In the genomic region with DNA sequence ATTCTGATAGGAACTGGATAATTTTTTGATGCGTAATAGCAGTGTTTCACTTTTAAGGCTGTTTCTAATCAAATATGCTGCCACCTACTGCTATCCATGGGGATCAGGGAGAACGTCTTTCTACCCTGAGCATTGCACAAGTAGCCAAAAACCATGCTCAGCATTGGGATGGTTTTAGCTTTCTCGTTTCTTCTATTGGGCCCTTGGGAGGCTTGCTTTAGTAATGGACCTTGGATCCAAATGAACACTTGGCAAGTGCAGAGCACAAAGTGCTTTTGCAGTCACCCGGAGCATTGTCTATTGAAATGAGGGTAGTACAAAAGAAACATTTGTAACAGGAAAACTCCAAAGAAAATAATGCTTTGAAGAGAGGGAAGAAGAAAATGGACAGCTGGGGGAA, we compare ENCODE assay signal across 13 mouse cellular contexts.
DNase-seq lines count a peak whose midpoint lies in the region; ATAC-seq and TF ChIP-seq lines count a peak whose summit lies in the region.
"Had no signal": no experiment of that assay in that cellular context is flagged by ENCODE, and none has a peak within 500 bp of the region (broad histone marks: within the 10 kb centered on the region; RNA-seq: fewer than 3 reads in every experiment).

No protein-coding gene starts in this region.

- H3K27me3 ChIP-seq in embryonic facial prominence, embryonic 14.5 days (replicated peaks; ENCODE audit: control insufficient read depth, insufficient read depth, low read length): no peaks in the 10 kb centered on the region
- H3K27me3 ChIP-seq in embryonic facial prominence, embryonic 10.5 days (replicated peaks; ENCODE audit: low read depth, poor library complexity, severe bottlenecking): no peaks in the 10 kb centered on the region
- H3K27me3 ChIP-seq in hindbrain, postnatal 0 days (ENCODE audit: insufficient read depth, low read length): no peaks in the 10 kb centered on the region
- H3K27me3 ChIP-seq in hindbrain, embryonic 13.5 days: no peaks in the 10 kb centered on the region
- H3K27me3 ChIP-seq in neural tube, embryonic 13.5 days: no peaks in the 10 kb centered on the region
- no peaks in the 10 kb centered on the region for H3K27me3 ChIP-seq in stomach, postnatal 0 days (ENCODE audit: control insufficient read depth, insufficient read depth, low read length)
- H3K27me3 ChIP-seq: midbrain, embryonic 12.5 days had no signal

- TF ChIP-seq EP300 in stomach, postnatal 0 days (optimal IDR thresholded peaks at IDR 0.05): no peak

- WGBS in embryonic facial prominence, embryonic 14.5 days: 49% methylated on average over 4 of the region's 4 CpGs
- WGBS in embryonic facial prominence, embryonic 10.5 days: 72% methylated on average over 4 of the region's 4 CpGs
- 29% methylated on average over 4 of the region's 4 CpGs for WGBS in hindbrain, postnatal 0 days
- 37% methylated on average over 4 of the region's 4 CpGs for WGBS in hindbrain, embryonic 13.5 days
- WGBS in neural tube, embryonic 13.5 days: 29% methylated on average over 4 of the region's 4 CpGs
- WGBS in stomach, postnatal 0 days: 73% methylated on average over 4 of the region's 4 CpGs

- TF ChIP-seq CTCF in hindbrain, postnatal 0 days (IDR thresholded peaks at IDR 0.05; ENCODE audit: low read depth): no peak
- 0 out of 2 replicates have a peak, but pooled peaks have one; percentile 13 for TF ChIP-seq CTCF in stomach, postnatal 0 days (IDR thresholded peaks at IDR 0.05; ENCODE audit: low read depth)

- H3K9ac ChIP-seq in embryonic facial prominence, embryonic 14.5 days (ENCODE audit: low read depth, low read length): no peak overlapping the region
- no peak overlapping the region for H3K9ac ChIP-seq in hindbrain, postnatal 0 days (replicated peaks; ENCODE audit: low read length)
- H3K9ac ChIP-seq in hindbrain, embryonic 13.5 days: no peak overlapping the region
- no peak overlapping the region for H3K9ac ChIP-seq in neural tube, embryonic 13.5 days
- no peak overlapping the region for H3K9ac ChIP-seq in stomach, postnatal 0 days (ENCODE audit: low read length)
- H3K9ac ChIP-seq: liver, postnatal 0 days; midbrain, embryonic 12.5 days had no signal

- ATAC-seq in embryonic facial prominence, embryonic 14.5 days (ENCODE audit: low read depth): no peak
- ATAC-seq in hindbrain, postnatal 0 days: no peak
- ATAC-seq in hindbrain, embryonic 13.5 days (ENCODE audit: low FRiP score): no peak
- ATAC-seq in neural tube, embryonic 13.5 days (ENCODE audit: low read depth): 0 out of 2 replicates have a peak, but pooled peaks have one; percentile 36
- ATAC-seq in stomach, postnatal 0 days (ENCODE audit: low FRiP score, low TSS enrichment): no peak
- ATAC-seq: liver, postnatal 0 days had no signal

- no peak overlapping the region for H3K4me3 ChIP-seq in embryonic facial prominence, embryonic 14.5 days (ENCODE audit: low read depth, low read length)
- H3K4me3 ChIP-seq in embryonic facial prominence, embryonic 10.5 days: no peak overlapping the region
- no peak overlapping the region for H3K4me3 ChIP-seq in hindbrain, postnatal 0 days (ENCODE audit: low read length)
- H3K4me3 ChIP-seq in hindbrain, embryonic 13.5 days: no peak overlapping the region
- H3K4me3 ChIP-seq in neural tube, embryonic 13.5 days: no peak overlapping the region
- no peak overlapping the region for H3K4me3 ChIP-seq in stomach, postnatal 0 days (ENCODE audit: low read depth, low read length)
- H3K4me3 ChIP-seq: forebrain, embryonic 10.5 days; midbrain, embryonic 12.5 days had no signal

- peak; percentile 35 for DNase-seq in embryonic facial prominence, embryonic 14.5 days (ENCODE audit: low spot score)
- DNase-seq in embryonic facial prominence, embryonic 10.5 days (ENCODE audit: low spot score): no peak
- peak; percentile 62 for DNase-seq in hindbrain, postnatal 0 days (ENCODE audit: low spot score)
- no peak for DNase-seq in neural tube, embryonic 10.5 days (ENCODE audit: extremely low spot score, low spot score)
- DNase-seq in stomach, postnatal 0 days (ENCODE audit: low spot score): no peak
- no peak for DNase-seq in testis, postnatal 10 days (ENCODE audit: low spot score)
- DNase-seq: embryo, embryonic 11 days; liver, postnatal 0 days; thymus, postnatal 25 days had no signal

- no peaks in the 10 kb centered on the region for H3K4me1 ChIP-seq in embryonic facial prominence, embryonic 14.5 days (ENCODE audit: control insufficient read depth, insufficient read depth, low read length)
- no peaks in the 10 kb centered on the region for H3K4me1 ChIP-seq in embryonic facial prominence, embryonic 10.5 days
- H3K4me1 ChIP-seq in hindbrain, postnatal 0 days (ENCODE audit: insufficient read depth, low read length): no peaks in the 10 kb centered on the region
- H3K4me1 ChIP-seq in hindbrain, embryonic 13.5 days (replicated peaks): peaks cover 5% of the 10 kb centered on the region; the same call in 1 of the 2 replicates
- H3K4me1 ChIP-seq in neural tube, embryonic 13.5 days (replicated peaks): peaks cover 5% of the 10 kb centered on the region; the same call in 1 of the 2 replicates
- H3K4me1 ChIP-seq in stomach, postnatal 0 days (replicated peaks; ENCODE audit: control insufficient read depth, insufficient read depth): no peaks in the 10 kb centered on the region
- H3K4me1 ChIP-seq: forebrain, embryonic 10.5 days; midbrain, embryonic 12.5 days had no signal

- no peak overlapping the region for H3K27ac ChIP-seq in embryonic facial prominence, embryonic 14.5 days (replicated peaks; ENCODE audit: low read depth, low read length)
- H3K27ac ChIP-seq in embryonic facial prominence, embryonic 10.5 days (replicated peaks): no peak overlapping the region
- H3K27ac ChIP-seq in hindbrain, postnatal 0 days: no peak overlapping the region
- no peak overlapping the region for H3K27ac ChIP-seq in hindbrain, embryonic 13.5 days
- H3K27ac ChIP-seq in neural tube, embryonic 13.5 days (replicated peaks): peak overlapping the region; percentile 15; the same call in 1 of the 2 replicates
- no peak overlapping the region for H3K27ac ChIP-seq in stomach, postnatal 0 days (replicated peaks)
- H3K27ac ChIP-seq: forebrain, embryonic 10.5 days; midbrain, embryonic 12.5 days had no signal

- no peak overlapping the region for H3K4me2 ChIP-seq in embryonic facial prominence, embryonic 14.5 days (ENCODE audit: low read depth, low read length)
- H3K4me2 ChIP-seq in hindbrain, postnatal 0 days (ENCODE audit: low read depth, low read length): no peak overlapping the region
- no peak overlapping the region for H3K4me2 ChIP-seq in hindbrain, embryonic 13.5 days
- H3K4me2 ChIP-seq in neural tube, embryonic 13.5 days: no peak overlapping the region
- H3K4me2 ChIP-seq in stomach, postnatal 0 days (replicated peaks; ENCODE audit: low read depth): no peak overlapping the region
- H3K4me2 ChIP-seq: midbrain, embryonic 12.5 days had no signal

- H3K36me3 ChIP-seq in embryonic facial prominence, embryonic 14.5 days (ENCODE audit: control insufficient read depth, insufficient read depth, low read length): no peaks in the 10 kb centered on the region
- no peaks in the 10 kb centered on the region for H3K36me3 ChIP-seq in embryonic facial prominence, embryonic 10.5 days (replicated peaks)
- no peaks in the 10 kb centered on the region for H3K36me3 ChIP-seq in hindbrain, postnatal 0 days (ENCODE audit: insufficient read depth, low read length)
- no peaks in the 10 kb centered on the region for H3K36me3 ChIP-seq in hindbrain, embryonic 13.5 days
- H3K36me3 ChIP-seq in neural tube, embryonic 13.5 days: no peaks in the 10 kb centered on the region
- no peaks in the 10 kb centered on the region for H3K36me3 ChIP-seq in stomach, postnatal 0 days (ENCODE audit: control insufficient read depth, insufficient read depth, low read length)
- H3K36me3 ChIP-seq: forebrain, embryonic 10.5 days; midbrain, embryonic 12.5 days had no signal

- no peaks in the 10 kb centered on the region for H3K9me3 ChIP-seq in embryonic facial prominence, embryonic 14.5 days (ENCODE audit: control insufficient read depth, low read length)
- no peaks in the 10 kb centered on the region for H3K9me3 ChIP-seq in embryonic facial prominence, embryonic 10.5 days
- no peaks in the 10 kb centered on the region for H3K9me3 ChIP-seq in hindbrain, postnatal 0 days (ENCODE audit: low read length)
- no peaks in the 10 kb centered on the region for H3K9me3 ChIP-seq in hindbrain, embryonic 13.5 days
- no peaks in the 10 kb centered on the region for H3K9me3 ChIP-seq in neural tube, embryonic 13.5 days
- H3K9me3 ChIP-seq in stomach, postnatal 0 days (ENCODE audit: control insufficient read depth, low read length): no peaks in the 10 kb centered on the region
- H3K9me3 ChIP-seq: forebrain, embryonic 10.5 days; midbrain, embryonic 12.5 days had no signal

Comparison
In these comparisons a context has a peak if more than half of its experiments do, and no peak if none do; other contexts are left out.
1. DNase-seq: peak in embryonic facial prominence, embryonic 14.5 days (single experiment) and hindbrain, postnatal 0 days (single experiment); none in embryonic facial prominence, embryonic 10.5 days (single experiment), neural tube, embryonic 10.5 days (single experiment), stomach, postnatal 0 days (single experiment) and testis, postnatal 10 days (single experiment).